Mouse (Mus musculus) cerebellum, adult 2 months (tissue): ENCODE measurements around the gene Tfdp1.

Experiments used
- CTCF ChIP-seq: fragments of 200-500 bp; IDR thresholded peaks from 2 replicates; pipeline ENCODE4 v1.5.1; 2011; ENCODE audit warnings: low read depth, mild to moderate bottlenecking, control low read depth, low read length, moderate library complexity, borderline replicate concordance; ENCODE audit not compliant: insufficient read depth
- POLR2A ChIP-seq: fragments of 200-500 bp; IDR thresholded peaks from 2 replicates; pipeline ENCODE4 v1.6.1; 2011; ENCODE audit warnings: low read length, control low read depth, borderline replicate concordance; ENCODE audit not compliant: insufficient read depth

GRCm38 (mm10) chr8:13420970-13421369, 82.4 kb downstream of the Tfdp1 start:
- TF ChIP-seq CTCF (no peak), POLR2A (no peak)
